Mouse (Mus musculus): ENCODE measurements at regions not wholly inside any gene's neighbourhood (a gene's known extent, or its start where the extent isn't known, plus 50 kb on each side); places are given as distances from the start of the nearest gene placed in this dataset.

- H3K9me3 ChIP-seq (ENCODE audit: control insufficient read depth, low read length) = no peaks in the 10 kb centered on the region
- no peaks in the 10 kb centered on the region for H3K4me1 ChIP-seq (ENCODE audit: control insufficient read depth in 2 of 2, insufficient read depth in 2 of 2, low read length in 2 of 2)
- no peaks in the 10 kb centered on the region for H3K36me3 ChIP-seq (ENCODE audit: control insufficient read depth, insufficient read depth, low read length)
- no peak overlapping the region for H3K4me3 ChIP-seq (ENCODE audit: control insufficient read depth in 1 of 2, insufficient read depth in 1 of 2, low read depth in 1 of 2, low read length in 2 of 2)
- 72% methylated on average over 2 of the region's 2 CpGs for WGBS
- H3K27me3 ChIP-seq (ENCODE audit: control insufficient read depth, insufficient read depth, low read length) = no peaks in the 10 kb centered on the region
- H3K9ac ChIP-seq (ENCODE audit: low read length) = no peak overlapping the region
- no peak for ATAC-seq (ENCODE audit: insufficient number of reproducible peaks, insufficient read depth, low FRiP score, low read depth)
- no peak overlapping the region for H3K4me2 ChIP-seq (ENCODE audit: low read length)
- no peak overlapping the region for H3K27ac ChIP-seq (replicated peaks in 1 of 2; ENCODE audit: control insufficient read depth in 1 of 2, insufficient read depth in 1 of 2, low read depth in 2 of 2, low read length in 2 of 2)
These were observed 376.9 kb downstream of the 4930474N05Rik start for GRCm38 (mm10) chr14:36471617-36472016.

GRCm38 (mm10) chr14:36470362-36470761 is 375.6 kb downstream of the 4930474N05Rik start:
- Histone ChIP-seq H3K36me3 (ENCODE audit: control insufficient read depth, insufficient read depth, low read length) (no peaks in the 10 kb centered on the region), H3K27me3 (ENCODE audit: control insufficient read depth, insufficient read depth, low read length) (no peaks in the 10 kb centered on the region), H3K9ac (ENCODE audit: low read length) (no peak overlapping the region), H3K9me3 (ENCODE audit: control insufficient read depth, low read length) (no peaks in the 10 kb centered on the region), H3K27ac (replicated peaks in 1 of 2; ENCODE audit: control insufficient read depth in 1 of 2, insufficient read depth in 1 of 2, low read depth in 2 of 2, low read length in 2 of 2) (no peak overlapping the region), H3K4me2 (ENCODE audit: low read length) (no peak overlapping the region), H3K4me1 (ENCODE audit: control insufficient read depth in 2 of 2, insufficient read depth in 2 of 2, low read length in 2 of 2) (no peaks in the 10 kb centered on the region), H3K4me3 (ENCODE audit: control insufficient read depth in 1 of 2, insufficient read depth in 1 of 2, low read depth in 1 of 2, low read length in 2 of 2) (no peak overlapping the region)
- WGBS = 65% methylated on average over 1 of the region's 1 CpGs
- ATAC-seq (ENCODE audit: insufficient number of reproducible peaks, insufficient read depth, low FRiP score, low read depth) = no peak

- Histone ChIP-seq H3K27ac (replicated peaks in 1 of 2; ENCODE audit: control insufficient read depth in 1 of 2, insufficient read depth in 1 of 2, low read depth in 2 of 2, low read length in 2 of 2) (no peak overlapping the region), H3K4me1 (ENCODE audit: control insufficient read depth in 2 of 2, insufficient read depth in 2 of 2, low read length in 2 of 2) (no peaks in the 10 kb centered on the region), H3K27me3 (ENCODE audit: control insufficient read depth, insufficient read depth, low read length) (no peaks in the 10 kb centered on the region), H3K4me3 (ENCODE audit: control insufficient read depth in 1 of 2, insufficient read depth in 1 of 2, low read depth in 1 of 2, low read length in 2 of 2) (no peak overlapping the region), H3K9me3 (ENCODE audit: control insufficient read depth, low read length) (no peaks in the 10 kb centered on the region), H3K4me2 (ENCODE audit: low read length) (no peak overlapping the region), H3K9ac (ENCODE audit: low read length) (no peak overlapping the region), H3K36me3 (ENCODE audit: control insufficient read depth, insufficient read depth, low read length) (no peaks in the 10 kb centered on the region)
- ATAC-seq (ENCODE audit: insufficient number of reproducible peaks, insufficient read depth, low FRiP score, low read depth) = no peak
- WGBS = 88% methylated on average over 1 of the region's 1 CpGs
These were observed 358.3 kb downstream of the 4930474N05Rik start for GRCm38 (mm10) chr14:36453049-36453448.

GRCm38 (mm10) chr14:36450126-36450525 is 355.4 kb downstream of the 4930474N05Rik start:
- Histone ChIP-seq H3K36me3 (ENCODE audit: control insufficient read depth, insufficient read depth, low read length) (no peaks in the 10 kb centered on the region), H3K4me2 (ENCODE audit: low read length) (no peak overlapping the region), H3K27ac (replicated peaks in 1 of 2; ENCODE audit: control insufficient read depth in 1 of 2, insufficient read depth in 1 of 2, low read depth in 2 of 2, low read length in 2 of 2) (no peak overlapping the region), H3K9me3 (ENCODE audit: control insufficient read depth, low read length) (no peaks in the 10 kb centered on the region), H3K27me3 (ENCODE audit: control insufficient read depth, insufficient read depth, low read length) (no peaks in the 10 kb centered on the region), H3K4me1 (ENCODE audit: control insufficient read depth in 2 of 2, insufficient read depth in 2 of 2, low read length in 2 of 2) (no peaks in the 10 kb centered on the region), H3K4me3 (ENCODE audit: control insufficient read depth in 1 of 2, insufficient read depth in 1 of 2, low read depth in 1 of 2, low read length in 2 of 2) (no peak overlapping the region), H3K9ac (ENCODE audit: low read length) (no peak overlapping the region)
- ATAC-seq (ENCODE audit: insufficient number of reproducible peaks, insufficient read depth, low FRiP score, low read depth) = no peak

GRCm38 (mm10) chr14:36414656-36415273 is 320.0 kb downstream of the 4930474N05Rik start:
- Histone ChIP-seq H3K4me3 (ENCODE audit: control insufficient read depth in 1 of 2, insufficient read depth in 1 of 2, low read depth in 1 of 2, low read length in 2 of 2) (no peak overlapping the region), H3K4me1 (ENCODE audit: control insufficient read depth in 2 of 2, insufficient read depth in 2 of 2, low read length in 2 of 2) (no peaks in the 10 kb centered on the region), H3K4me2 (ENCODE audit: low read length) (no peak overlapping the region), H3K9me3 (ENCODE audit: control insufficient read depth, low read length) (no peaks in the 10 kb centered on the region), H3K36me3 (ENCODE audit: control insufficient read depth, insufficient read depth, low read length) (no peaks in the 10 kb centered on the region), H3K9ac (ENCODE audit: low read length) (no peak overlapping the region), H3K27ac (replicated peaks in 1 of 2; ENCODE audit: control insufficient read depth in 1 of 2, insufficient read depth in 1 of 2, low read depth in 2 of 2, low read length in 2 of 2) (no peak overlapping the region), H3K27me3 (ENCODE audit: control insufficient read depth, insufficient read depth, low read length) (no peaks in the 10 kb centered on the region)
- no peak for ATAC-seq (ENCODE audit: insufficient number of reproducible peaks, insufficient read depth, low FRiP score, low read depth)
- 78% methylated on average over 3 of the region's 3 CpGs for WGBS

GRCm38 (mm10) chr14:36414180-36414579 is 319.5 kb downstream of the 4930474N05Rik start:
- ATAC-seq (ENCODE audit: insufficient number of reproducible peaks, insufficient read depth, low FRiP score, low read depth) = no peak
- Histone ChIP-seq H3K27ac (replicated peaks in 1 of 2; ENCODE audit: control insufficient read depth in 1 of 2, insufficient read depth in 1 of 2, low read depth in 2 of 2, low read length in 2 of 2) (no peak overlapping the region), H3K27me3 (ENCODE audit: control insufficient read depth, insufficient read depth, low read length) (no peaks in the 10 kb centered on the region), H3K4me2 (ENCODE audit: low read length) (no peak overlapping the region), H3K36me3 (ENCODE audit: control insufficient read depth, insufficient read depth, low read length) (no peaks in the 10 kb centered on the region), H3K9ac (ENCODE audit: low read length) (no peak overlapping the region), H3K4me3 (ENCODE audit: control insufficient read depth in 1 of 2, insufficient read depth in 1 of 2, low read depth in 1 of 2, low read length in 2 of 2) (no peak overlapping the region), H3K4me1 (ENCODE audit: control insufficient read depth in 2 of 2, insufficient read depth in 2 of 2, low read length in 2 of 2) (no peaks in the 10 kb centered on the region), H3K9me3 (ENCODE audit: control insufficient read depth, low read length) (no peaks in the 10 kb centered on the region)
- WGBS = 65% methylated on average over 1 of the region's 1 CpGs

Measured in heart, embryonic 14.5 days (tissue).